Mouse (Mus musculus) adrenal gland, postnatal 4 days (tissue): ENCODE data around the gene Sorcs1. TPM values are rescaled to one million over a fixed set of nuclear protein-coding genes. Genes with fewer than 3 reads are reported as not detected.

ENCODE experiments used
- DNase-seq, 2 experiments: peaks; one replicate each; pipeline ENCODE4 v3.0.0; 2021 to 2022; ENCODE audit warnings: low spot score in 2 of 2, mixed read lengths in 2 of 2
- total RNA-seq, 2 experiments: library from RNA; stranded (reverse); gene quantifications; 2 replicates each; pipeline ENCODE4 v1.2.3; 2021

Gene Sorcs1
- total RNA-seq, 2 experiments from 2014 or later, result 2.4 to 2.7 TPM

- no peak for DNase-seq
Measured at GRCm38 (mm10) chr19:50422928-50423327, 255.5 kb downstream of the Sorcs1 start.

GRCm38 (mm10) chr19:50418962-50419720, 259.3 kb downstream of the Sorcs1 start:
- no peak for DNase-seq

DNA sequence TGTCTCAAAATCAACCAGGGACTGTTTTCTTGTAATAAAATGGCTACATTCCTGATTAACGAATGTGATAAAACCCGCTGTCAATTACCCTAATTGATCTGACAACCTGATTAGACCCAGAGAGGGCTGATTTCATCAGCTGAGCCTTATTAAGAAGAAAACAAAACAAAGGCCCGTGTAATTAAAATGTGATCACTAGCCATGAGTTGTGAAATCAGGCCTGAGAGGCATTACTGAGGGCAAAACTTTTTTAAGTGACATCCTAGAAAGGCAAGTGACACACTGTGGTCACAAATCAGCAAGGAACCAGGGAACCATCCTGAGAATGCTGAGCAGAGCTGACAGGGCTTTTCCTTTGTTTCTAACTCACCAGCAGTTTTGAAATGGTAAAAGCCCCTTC, 267.9 kb downstream of the Sorcs1 start:
- no peak for DNase-seq

DNA sequence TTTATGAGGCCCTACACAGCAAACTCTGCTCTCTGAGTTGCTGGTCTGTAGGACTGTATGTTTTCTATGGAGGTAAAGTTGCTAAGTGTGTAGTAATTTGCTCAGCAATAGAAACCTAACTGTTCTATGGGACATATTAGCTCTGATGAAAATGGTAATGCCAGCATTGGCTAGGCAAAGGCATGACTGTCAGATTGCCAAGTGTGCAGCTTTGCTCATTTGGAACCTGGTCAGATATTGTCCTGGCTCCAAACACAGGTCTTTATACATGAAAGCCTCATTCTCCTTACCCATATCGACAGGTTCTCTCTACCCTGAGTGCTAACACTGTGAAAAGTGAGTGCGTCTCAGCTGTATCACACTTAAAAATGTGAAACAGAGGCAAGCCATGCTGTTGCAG, 280.1 kb downstream of the Sorcs1 start:
- no peak for DNase-seq

DNA sequence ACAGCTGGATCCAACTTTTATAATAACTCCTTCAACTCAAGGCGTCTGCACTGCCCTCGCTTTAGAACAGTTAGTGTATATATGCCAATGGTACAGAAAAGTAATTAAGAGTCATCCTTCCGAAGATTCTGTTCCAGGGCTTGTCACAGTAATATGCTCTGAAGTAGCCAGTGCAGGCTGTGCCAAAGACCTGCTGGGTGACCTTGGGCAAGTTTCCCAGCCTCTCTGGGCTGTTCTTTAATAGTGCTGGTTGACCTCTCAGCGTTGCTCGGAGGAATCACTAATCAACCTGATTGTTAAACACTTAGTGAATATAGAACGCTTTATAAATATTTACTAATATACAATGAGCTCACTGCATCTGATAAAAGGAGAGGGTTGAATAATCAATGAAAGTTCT, 282.7 kb downstream of the Sorcs1 start:
- no peak for DNase-seq

DNA sequence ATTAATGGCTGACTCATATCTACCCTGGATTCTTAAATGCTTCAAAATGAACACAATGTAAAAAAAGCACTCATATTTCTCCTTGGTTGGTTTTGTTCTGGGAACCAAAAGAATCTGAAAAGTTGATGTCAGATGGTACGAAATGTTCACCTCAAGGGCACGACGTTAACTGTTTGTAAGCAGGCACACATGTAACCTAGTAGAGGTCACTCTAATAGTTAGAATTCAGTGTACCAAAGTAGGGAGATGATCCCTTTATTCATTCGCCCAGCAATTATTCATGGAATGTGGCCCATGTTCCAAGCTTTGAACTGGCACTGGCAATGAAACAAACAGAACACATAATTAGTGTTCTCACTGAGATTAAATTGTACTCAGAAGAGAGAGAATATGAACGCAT, 284.3 kb downstream of the Sorcs1 start:
- DNase-seq, result no peak

DNA sequence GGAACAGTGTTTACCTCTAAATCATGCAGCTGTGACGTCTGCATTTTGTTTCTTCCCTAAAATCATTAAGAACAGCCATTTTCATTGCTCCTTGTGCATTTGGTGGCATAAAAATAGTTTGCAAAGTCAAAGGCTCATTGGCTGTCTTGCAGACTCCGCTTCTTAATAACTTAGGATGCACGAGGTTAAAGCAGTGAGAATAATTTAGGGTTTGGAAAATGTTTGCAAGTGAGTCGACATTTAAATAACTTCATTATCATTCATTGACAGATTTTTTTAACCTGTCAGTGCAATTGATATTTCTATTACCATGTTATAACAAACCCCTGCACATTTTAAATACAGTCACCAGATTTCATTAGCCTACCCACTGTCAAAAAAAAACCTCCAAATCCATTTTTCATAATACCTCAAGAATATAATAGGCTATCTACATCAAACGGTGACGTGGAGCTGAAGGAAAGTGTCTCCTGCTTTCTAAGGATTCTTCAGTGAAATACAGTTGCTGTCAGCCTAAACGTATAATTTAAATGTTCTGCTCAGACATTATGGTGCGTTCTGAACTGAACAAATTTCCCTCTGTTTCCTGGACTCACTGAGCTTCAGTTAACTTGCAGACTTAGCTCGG, 288.4 kb downstream of the Sorcs1 start:
- no peak for DNase-seq

GRCm38 (mm10) chr19:50378901-50379300, 299.5 kb downstream of the Sorcs1 start:
- no peak for DNase-seq

DNA sequence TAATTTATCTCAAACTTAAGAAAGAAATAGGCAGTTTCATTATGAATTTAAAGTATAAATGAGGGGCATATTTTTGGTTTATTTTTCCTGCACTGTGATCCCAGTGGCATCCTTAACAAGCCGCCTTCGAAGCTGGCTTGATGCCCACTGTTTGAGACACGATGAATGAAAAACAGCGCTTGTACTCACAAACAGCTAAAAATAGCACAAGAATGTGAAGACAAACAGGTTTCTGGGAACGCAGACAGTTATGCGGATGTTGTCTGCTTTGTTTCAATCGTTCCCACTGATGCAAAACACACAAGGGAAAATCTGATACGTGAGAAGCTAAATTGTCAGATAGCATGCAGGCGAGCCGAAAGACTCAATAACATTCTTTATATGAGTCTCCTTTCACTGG, 303.7 kb downstream of the Sorcs1 start:
- no peak for DNase-seq

DNA sequence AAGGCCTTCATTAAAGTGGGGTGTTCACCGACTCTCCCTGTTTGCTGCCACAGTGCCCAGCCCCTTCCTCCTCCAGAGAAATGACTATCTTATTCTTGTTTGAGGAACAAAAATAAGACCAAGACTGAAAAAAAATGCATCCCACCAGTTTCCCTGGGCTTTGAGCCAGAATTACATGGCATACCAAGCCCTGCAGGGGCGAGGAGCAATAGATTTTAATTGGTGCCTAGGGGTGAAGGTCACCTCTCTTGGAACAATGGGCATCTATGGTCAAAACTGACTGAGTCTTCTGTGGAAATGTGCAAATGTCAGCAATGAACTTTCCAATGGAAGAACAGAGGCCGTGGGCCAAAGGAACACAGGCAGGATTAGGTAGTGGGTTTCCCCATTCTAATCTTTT, 312.0 kb downstream of the Sorcs1 start:
- DNase-seq, result no peak

GRCm38 (mm10) chr19:50362655-50363500, 315.6 kb downstream of the Sorcs1 start:
- DNase-seq, result no peak

- no peak for DNase-seq
Measured at GRCm38 (mm10) chr19:50358561-50358960, 319.9 kb downstream of the Sorcs1 start.

GRCm38 (mm10) chr19:50339211-50339610, 339.2 kb downstream of the Sorcs1 start:
- no peak for DNase-seq

DNA sequence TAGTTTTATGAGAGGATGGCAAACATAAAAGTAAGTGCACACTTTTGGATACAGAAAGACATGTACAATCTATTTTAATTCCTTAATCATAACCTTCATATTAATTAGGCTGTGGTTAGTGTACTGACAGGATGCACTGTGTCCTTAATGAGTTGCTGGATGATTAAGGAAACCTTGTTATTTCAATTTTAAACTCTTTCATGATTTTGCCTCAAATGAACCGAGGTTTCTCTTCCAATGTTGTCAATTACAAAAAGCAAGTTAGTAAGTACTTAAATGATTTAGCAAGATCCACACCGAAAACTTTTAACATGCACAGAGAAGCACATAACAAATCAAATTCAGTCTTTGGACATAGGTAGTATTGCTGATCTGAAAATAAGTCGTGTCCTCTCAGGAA, 341.7 kb downstream of the Sorcs1 start:
- no peak for DNase-seq

GRCm38 (mm10) chr19:50331136-50331535, 347.3 kb downstream of the Sorcs1 start:
- DNase-seq, result no peak

- no peak for DNase-seq
Measured at GRCm38 (mm10) chr19:50327804-50328203, 350.6 kb downstream of the Sorcs1 start.

GRCm38 (mm10) chr19:50326151-50326550, 352.3 kb downstream of the Sorcs1 start:
- no peak for DNase-seq

DNA sequence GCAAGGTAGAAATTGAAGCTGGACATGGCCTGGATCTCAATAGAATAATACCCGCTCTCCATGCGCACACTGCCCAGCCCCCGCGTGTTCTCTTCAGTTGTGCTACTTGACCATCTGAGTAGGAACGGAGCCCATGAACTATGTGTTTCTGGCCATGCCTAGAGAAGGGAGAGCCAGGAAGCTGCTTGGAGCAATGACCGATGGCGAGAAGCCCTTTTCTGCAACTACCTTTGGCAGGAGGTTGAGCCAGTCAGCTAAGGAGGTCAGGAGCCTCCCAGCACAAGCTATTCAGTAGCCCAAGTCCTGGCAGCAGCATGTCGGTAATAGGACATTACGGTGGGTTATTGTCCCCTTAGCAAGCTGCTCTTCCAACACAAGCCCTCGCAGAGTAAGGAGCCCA, 352.8 kb downstream of the Sorcs1 start:
- DNase-seq, result no peak

DNA sequence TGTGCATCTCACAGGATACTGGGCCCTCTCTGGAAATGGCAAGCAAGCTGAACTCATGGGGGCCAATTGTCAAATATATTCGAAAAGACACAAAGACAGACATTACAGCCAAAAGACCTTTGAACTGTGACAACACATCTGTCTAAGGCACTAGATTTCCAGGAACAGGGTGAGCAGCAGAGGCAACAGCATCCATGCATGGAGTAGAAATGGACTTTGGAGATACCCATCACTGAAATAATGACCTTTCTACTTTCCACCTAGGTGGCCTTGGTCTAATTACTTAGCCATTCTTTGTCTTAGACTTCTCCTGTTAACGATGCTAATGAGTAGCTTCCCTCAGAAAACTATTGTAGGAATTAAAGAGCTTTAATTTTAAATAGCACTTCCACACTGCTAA, 371.4 kb downstream of the Sorcs1 start:
- no peak for DNase-seq

- no peak for DNase-seq
Measured at GRCm38 (mm10) chr19:50294205-50294604, 384.2 kb downstream of the Sorcs1 start.

DNA sequence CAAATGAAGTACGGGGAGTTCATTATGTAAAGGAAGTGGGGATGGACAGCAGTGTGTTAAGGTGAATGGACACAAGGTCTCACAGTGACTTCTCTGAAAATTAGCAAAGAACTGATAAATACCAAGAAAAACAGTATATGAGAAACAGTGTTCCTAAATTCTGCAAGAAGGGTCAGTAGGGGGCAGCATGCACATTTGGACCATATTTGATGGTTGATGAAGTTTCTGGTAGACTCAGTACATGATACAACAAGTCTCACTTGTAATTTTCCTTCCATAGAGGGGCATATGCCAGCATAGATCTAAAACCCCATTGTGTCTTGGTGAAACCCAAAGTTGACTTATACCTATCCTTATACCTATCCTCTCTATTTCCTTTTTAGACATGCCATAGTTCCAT, 414.0 kb downstream of the Sorcs1 start:
- no peak for DNase-seq
